Mouse (Mus musculus) monocyte, adult 59 days (primary cell): ENCODE measurements around the gene Tmem25. TPM values are rescaled to one million over a fixed set of nuclear protein-coding genes. Genes with fewer than 3 reads are reported as not detected.

Experiments used
- total RNA-seq, 2 experiments: library from RNA; stranded (reverse); gene quantifications; one replicate each; pipeline ENCODE4 v1.2.4; 2023

Gene Tmem25
- 1 to 10 TPM in 1 of 2 experiments, under 1 TPM in 1; 0.70 to 1.2 TPM for total RNA-seq

DNA sequence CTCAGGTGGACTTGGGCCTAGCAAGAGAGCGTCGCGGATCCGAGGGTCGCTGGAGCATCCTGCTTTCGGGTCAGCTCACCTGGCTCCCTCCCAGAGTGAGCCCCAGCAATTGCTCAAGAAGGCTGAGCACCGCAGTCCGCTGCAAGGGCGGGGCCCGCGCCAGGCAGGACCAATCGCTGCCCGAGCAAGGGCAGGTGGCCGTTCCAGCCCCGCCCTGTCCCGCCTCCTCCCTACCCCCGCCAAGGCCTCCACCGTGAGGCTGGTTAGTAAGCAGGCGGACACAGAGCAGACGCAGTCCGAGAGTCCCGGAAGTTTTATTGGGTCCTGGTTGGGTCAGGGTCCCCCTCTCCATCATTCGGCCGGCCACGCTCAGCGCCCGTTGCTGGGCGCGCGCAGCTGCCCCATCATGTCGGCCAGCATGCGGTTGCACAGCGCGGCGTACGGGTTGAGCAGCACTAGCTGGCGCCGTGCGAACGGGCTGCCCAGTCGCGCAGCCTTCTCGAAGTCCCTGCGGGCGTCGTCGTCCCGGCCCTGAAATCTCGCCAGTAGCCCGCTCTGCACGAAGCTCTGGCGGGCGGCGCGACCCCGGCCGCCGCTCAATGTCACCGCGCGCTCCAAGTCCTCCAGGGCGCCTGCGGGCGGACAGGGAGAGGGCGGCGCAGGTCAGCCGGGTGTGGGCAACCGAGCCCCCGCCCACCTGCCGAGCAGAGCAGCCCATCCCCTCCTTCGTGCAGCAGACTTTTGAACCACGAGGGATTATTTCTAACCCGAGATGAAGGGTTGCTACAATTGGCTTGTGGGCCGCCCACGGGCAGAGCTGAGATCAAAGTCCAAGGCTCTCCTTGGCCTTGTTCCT is at the start of gene Tmem25:
Gene Tmem25 (minus strand): TSS at position 206 of the 856 bp plus-strand sequence.

DNA sequence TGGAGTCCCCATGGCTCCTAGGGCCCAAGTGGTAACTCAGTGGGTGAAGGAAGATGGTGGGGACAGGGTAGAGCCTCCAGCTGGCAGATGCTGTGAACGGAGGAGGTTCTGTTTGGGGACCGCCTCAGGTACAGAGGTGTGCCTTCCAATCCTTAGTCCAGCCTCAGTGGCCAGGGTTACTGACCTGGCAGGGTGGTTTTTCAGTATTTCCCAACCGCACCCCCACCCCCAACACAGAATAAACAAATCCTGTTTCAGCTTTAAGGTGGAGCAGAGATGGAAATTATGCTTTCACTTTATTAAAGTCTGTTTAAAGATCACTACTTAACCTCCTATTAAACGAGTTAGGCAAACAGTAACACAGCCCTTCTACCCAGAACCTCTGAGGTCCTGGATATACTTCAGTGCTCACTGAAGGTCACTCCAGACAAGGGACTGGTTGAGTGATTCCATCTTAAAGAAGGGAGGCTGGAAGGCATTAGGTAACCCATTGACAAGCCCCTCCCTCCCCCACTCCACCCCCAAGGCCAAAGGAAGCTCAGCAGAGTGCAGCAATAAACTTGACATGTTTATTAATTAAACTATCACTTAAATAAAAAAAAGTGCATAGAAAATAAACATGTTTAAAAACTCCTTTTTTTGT is 3.8 kb upstream of the Tmem25 start, which contains the start of gene Ttc36:
Gene Ttc36 (minus strand): TSS at position 265 of the 643 bp plus-strand sequence.

GRCm38 (mm10) chr9:44767101-44768028 is 31.7 kb downstream of the Tmem25 start, which contains the start of the genes Arcn1 and Ift46:
Gene Arcn1, minus strand, starts transcription at chr9:44767845.
Gene Ift46, plus strand, starts transcription at chr9:44767908.

Other genes starting within 250 kb of the Tmem25 start
- 1 to 10 TPM in 1 of 2 experiments, under 1 TPM in 1; 0.27 to 1.2 TPM for gene Cxcr5, start 237.4 kb downstream of the Tmem25 start, total RNA-seq
- 100 to 1,000 TPM; 132 to 134 TPM for gene Ddx6, start 194.4 kb downstream of the Tmem25 start, total RNA-seq
- gene Treh, start 126.1 kb downstream of the Tmem25 start, total RNA-seq = not detected
- 10 to 100 TPM in 1 of 2 experiments, 1 to 10 TPM in 1; 7.3 to 11.1 TPM for gene Phldb1, start 64.1 kb downstream of the Tmem25 start, total RNA-seq
- 100 to 1,000 TPM; 125 to 130 TPM for gene Arcn1, start 31.5 kb downstream of the Tmem25 start, total RNA-seq
- gene Ift46, start 31.4 kb downstream of the Tmem25 start, total RNA-seq = 10 to 100 TPM; 37.6 to 48.1 TPM
- gene Ttc36, start 3.8 kb upstream of the Tmem25 start, total RNA-seq = 1 to 10 TPM in 1 of 2 experiments, under 1 TPM in 1; 0.82 to 1.5 TPM
- gene Kmt2a, start 82.0 kb upstream of the Tmem25 start, total RNA-seq = 10 to 100 TPM; 52.0 to 56.5 TPM
- 100 to 1,000 TPM; 209 to 218 TPM for gene Atp5l, start 121.4 kb upstream of the Tmem25 start, total RNA-seq
- gene Ube4a, start 166.3 kb upstream of the Tmem25 start, total RNA-seq = 10 to 100 TPM; 79.7 to 83.3 TPM
- gene Cd3g, start 181.1 kb upstream of the Tmem25 start, total RNA-seq = 1 to 10 TPM; 3.2 to 4.6 TPM
- 1 to 10 TPM; 2.6 to 3.8 TPM for gene Cd3d, start 182.5 kb upstream of the Tmem25 start, total RNA-seq
- gene Cd3e, start 210.3 kb upstream of the Tmem25 start, total RNA-seq = 1 to 10 TPM; 3.1 to 4.5 TPM
- not detected for gene Mpzl2, start 240.5 kb upstream of the Tmem25 start, total RNA-seq